Mouse (Mus musculus) left cerebral cortex, postnatal 25 days (tissue): ENCODE results near the gene Slc25a24. TPM values are rescaled to one million over a fixed set of nuclear protein-coding genes. Genes with fewer than 3 reads are reported as not detected.

Experiments used
- DNase-seq, 2 experiments: peaks; one replicate each; pipeline ENCODE4 v3.0.0; 2022; ENCODE audit warnings: low spot score in 2 of 2, mixed read lengths in 1 of 2
- intact Hi-C: fragments of 180-260 bp; cut with DNase I; formaldehyde crosslinking; loops from one replicate; pipeline ENCODE4 v1.15.1; 2025
- total RNA-seq, 2 experiments: library from RNA; stranded (reverse); gene quantifications; 2 replicates each; pipeline ENCODE4 v1.2.3; 2021

The Slc25a24 gene
- 1 to 10 TPM; 3.2 to 3.5 TPM for total RNA-seq

DNA sequence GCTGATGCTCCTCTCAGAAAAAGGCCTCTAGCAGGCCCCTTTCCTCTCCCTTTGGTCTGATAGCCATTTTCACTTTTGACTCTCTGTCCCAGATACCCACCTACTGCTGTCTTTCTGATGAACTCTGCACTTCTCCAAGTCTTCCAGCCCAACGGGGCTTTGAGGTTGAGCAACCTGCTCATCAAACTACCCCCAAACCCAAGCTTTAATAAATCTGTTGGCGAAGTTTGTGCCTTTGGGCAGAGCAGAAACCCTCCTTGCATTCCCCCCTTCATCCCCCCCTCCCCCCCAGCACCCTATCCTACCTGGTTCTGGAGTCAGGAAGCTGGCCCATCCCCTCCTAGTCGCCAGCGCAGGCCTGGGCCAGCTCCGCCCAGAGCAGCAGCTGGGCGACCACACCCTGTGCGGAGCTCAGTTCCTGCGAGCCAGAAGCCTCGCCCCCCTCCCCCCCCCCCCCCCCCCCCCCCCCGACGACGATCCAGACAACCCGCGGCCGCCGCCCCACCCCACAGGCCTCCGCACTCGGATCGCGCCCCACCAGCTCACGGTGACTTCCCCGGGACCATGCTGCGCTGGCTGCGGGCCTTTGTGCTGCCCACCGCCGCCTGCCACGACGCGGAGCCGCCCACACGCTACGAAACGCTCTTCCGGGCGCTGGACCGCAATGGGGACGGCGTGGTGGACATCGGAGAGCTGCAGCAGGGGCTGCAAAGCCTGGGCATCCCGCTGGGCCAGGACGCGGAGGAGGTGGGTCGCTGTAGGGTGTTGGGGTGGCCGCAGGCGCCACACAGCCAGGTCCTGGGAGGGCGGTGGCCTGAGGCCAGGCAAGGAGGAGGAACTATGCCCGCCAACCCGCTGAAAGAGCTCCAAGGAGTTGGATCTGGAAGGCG, at the start of gene Slc25a24:
Gene Slc25a24, plus strand, starts transcription at position 509 of the 890 bp plus-strand sequence.
- peak; percentile 13 to 22 for DNase-seq
- intact Hi-C loops, result no loop called here

DNA sequence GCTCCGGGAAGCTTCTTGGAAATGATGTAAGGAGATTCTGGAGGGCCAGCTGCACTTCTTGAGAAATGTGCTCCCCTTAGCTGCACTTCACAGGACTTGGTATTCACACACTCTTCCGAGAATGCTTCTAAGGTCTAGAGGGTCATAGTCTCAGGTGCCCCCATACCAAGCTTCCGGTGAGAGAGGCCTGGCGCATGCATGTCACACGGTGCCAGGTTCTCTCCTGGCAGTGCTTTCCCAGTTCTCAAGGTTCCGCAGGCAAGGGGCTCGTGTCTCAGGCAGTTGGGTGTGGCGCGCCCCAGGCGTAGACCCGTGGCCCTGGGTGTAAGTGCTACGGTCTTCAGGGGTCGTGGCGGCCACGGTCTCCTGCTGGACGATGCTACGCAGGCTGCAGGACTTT, 42.8 kb upstream of the Slc25a24 start, which contains the start of gene Slc25a54:
Gene Slc25a54, plus strand, starts transcription at position 301 of the 400 bp plus-strand sequence.
- intact Hi-C loops, result no loop called here
- DNase-seq, result no peak

GRCm38 (mm10) chr3:109084418-109084817, 38.5 kb upstream of the Slc25a24 start:
- intact Hi-C loops, result no loop called here
- no peak for DNase-seq

GRCm38 (mm10) chr3:109088460-109088859, 34.5 kb upstream of the Slc25a24 start:
- DNase-seq, result no peak
- intact Hi-C loops, result no loop called here

GRCm38 (mm10) chr3:109104702-109105101, 18.2 kb upstream of the Slc25a24 start:
- peak in 1 of 2 experiments; percentile 8 for DNase-seq
- intact Hi-C loops, result no loop called here

DNA sequence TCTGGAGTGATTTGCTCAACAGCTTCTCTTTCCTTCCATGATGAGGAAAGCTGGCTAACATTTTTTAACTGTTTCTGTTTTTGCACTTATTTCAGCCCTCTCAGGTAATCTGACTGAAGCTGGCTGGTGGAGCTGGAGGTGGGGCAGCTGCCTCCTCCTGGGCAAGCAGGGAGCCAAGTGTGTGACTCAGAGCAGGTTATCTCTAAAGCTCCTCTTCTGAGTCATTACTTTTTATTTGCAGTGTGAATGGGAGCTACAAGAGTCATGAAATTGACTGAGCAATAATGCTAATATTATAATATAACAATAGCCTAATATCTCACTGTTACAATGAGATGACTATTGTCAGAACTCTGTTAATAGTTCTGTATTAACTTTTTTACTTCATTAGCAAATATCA, 5.8 kb upstream of the Slc25a24 start:
- no peak for DNase-seq
- intact Hi-C loops, result no loop called here

DNA sequence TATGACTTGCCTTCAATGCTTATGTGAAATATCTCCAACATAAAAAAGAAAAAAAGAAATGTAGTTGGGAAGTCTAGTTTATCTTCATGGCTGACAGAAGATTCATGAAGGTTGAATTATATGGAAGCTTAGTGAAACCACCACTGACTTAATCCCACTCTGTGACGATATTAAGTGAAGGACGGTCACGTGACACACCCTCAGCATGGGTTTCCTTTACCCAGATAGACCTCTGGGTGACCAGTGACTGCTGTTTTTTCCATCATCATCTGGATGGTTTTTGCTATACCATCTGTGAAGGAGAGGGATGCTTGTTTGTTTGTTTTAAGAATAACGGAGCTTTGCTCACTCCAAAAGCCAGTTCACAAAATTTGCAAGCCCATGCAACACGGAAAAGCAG, 3.4 kb upstream of the Slc25a24 start:
- intact Hi-C loops, result no loop called here

GRCm38 (mm10) chr3:109119973-109120372, 3.0 kb upstream of the Slc25a24 start:
- intact Hi-C loops, result no loop called here
- no peak for DNase-seq

More for the DNA sequence above, 3.4 kb upstream of the Slc25a24 start:
- no peak for DNase-seq

GRCm38 (mm10) chr3:109123531-109123981, 607 bp downstream of the Slc25a24 start:
- no peak for DNase-seq
- intact Hi-C loops, result no loop called here

GRCm38 (mm10) chr3:109124091-109124490, 1.1 kb downstream of the Slc25a24 start:
- DNase-seq, result no peak
- intact Hi-C loops, result no loop called here

DNA sequence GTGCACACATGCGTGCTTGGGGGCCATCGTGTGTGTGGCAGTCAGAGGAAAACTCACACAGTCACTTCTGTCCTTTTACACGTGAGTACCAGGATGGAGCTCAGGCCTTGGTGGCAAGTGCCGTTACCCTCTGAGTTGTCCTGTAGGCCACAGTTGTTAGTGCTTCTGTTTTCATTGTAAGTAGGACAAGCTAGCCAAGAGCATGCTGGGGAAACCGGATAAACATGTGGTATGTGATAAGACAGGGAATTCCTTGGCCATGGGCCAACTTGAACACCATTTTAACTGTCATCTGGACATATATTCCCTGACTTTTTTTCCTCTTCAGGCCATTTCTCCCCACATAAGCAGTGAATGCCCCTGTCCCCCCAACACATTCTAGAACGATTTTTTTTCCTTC, 2.6 kb downstream of the Slc25a24 start:
- no peak for DNase-seq
- intact Hi-C loops, result no loop called here

DNA sequence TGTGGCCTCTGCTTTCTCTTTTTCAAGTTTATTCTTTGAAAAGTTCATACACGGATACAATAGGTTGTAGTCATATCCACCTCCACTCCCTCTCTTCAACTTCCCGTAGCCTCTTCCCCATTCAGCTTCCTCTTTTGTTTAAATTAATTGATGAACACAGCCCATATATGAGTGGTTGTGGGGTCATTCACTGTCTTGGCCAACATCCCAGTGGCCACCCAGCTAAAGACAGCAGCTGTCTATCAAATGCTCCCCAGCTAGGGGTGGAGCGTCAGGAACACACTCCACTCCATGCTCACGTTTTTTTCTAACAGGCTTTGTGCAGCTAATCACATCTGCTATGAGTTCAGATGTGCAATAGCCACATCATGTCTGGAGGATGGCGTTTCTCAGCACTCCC, 6.8 kb downstream of the Slc25a24 start:
- no peak for DNase-seq
- intact Hi-C loops, result no loop called here

GRCm38 (mm10) chr3:109132966-109133365, 10.0 kb downstream of the Slc25a24 start:
- intact Hi-C loops, result no loop called here
- DNase-seq, result no peak

- intact Hi-C loops, result no loop called here
- DNase-seq, result no peak
These were observed 11.1 kb downstream of the Slc25a24 start for GRCm38 (mm10) chr3:109134036-109134435.

DNA sequence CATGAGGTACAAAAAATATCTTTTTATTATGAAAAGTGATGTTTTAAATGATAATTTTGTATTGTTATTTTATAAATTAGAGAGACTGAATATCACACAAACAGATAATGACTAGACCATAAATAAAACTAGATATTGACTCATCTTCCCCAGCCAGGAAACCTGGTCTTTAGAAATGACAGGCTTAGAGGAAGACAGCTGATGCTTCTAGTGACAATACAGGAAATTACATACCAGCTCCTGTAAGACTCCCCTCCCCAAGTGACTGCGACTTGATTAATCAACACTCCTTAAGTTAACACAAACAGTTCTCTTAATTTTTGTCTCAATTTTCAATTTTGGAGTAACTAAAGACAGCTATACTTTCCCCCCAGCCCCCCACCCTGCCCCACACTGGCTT, 12.4 kb downstream of the Slc25a24 start:
- DNase-seq, result no peak
- intact Hi-C loops, result no loop called here

DNA sequence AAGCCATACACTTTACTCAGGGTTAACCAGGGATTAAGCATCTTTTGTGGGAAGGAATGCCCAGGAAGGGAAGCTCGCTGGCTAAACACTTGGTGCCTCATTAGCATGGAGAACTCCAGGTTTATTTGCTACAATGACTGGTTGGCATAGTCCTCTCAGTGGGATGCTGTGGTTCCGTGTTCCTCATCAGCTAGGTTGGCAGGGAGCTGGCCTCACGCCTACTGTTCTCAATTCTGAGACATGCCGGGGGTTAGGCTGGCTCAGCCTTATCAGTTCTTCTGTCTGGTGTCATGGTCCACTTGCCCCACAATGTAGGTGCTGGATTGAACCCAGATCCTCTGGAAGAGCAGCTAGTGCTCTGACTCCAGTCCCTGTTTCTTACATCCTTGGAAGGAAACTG, 29.6 kb downstream of the Slc25a24 start:
- intact Hi-C loops, result no loop called here
- no peak for DNase-seq

- no peak for DNase-seq
- intact Hi-C loops, result no loop called here
These were observed 30.5 kb downstream of the Slc25a24 start for GRCm38 (mm10) chr3:109153410-109153809.

DNA sequence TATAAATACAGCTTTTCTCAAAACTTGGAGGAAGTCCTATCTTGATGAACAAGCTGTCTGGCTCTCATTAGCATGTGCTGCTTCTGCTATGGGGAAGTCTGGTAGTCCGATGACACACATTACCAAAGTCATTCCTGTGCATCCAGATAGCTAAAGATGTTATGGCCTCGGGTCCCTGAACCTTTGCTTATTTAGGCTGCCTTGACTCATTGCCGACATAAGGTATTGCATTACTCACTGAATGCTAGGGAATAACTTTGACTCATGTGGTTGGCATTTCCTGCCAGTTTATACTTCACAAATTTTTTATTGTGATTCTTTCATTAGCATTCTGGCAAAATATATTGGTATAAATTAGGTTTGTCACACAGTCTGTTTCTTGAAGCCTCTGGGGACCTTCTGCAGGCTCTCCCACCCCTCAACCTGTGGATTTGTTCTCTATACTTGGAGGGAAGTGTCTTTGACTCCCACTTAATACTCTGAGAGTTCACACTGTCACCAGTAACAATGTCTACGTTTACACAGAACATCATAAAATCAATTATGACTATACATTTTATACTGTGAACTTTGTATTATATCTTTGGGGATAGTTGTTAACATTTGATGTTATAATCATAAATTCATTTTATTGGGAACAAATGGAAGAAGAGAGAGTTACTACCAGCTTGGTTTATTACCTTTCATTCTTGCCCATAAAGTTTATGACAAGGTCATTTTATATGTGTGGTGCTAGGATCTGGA, 33.1 kb downstream of the Slc25a24 start:
- intact Hi-C loops, result no loop called here

DNA sequence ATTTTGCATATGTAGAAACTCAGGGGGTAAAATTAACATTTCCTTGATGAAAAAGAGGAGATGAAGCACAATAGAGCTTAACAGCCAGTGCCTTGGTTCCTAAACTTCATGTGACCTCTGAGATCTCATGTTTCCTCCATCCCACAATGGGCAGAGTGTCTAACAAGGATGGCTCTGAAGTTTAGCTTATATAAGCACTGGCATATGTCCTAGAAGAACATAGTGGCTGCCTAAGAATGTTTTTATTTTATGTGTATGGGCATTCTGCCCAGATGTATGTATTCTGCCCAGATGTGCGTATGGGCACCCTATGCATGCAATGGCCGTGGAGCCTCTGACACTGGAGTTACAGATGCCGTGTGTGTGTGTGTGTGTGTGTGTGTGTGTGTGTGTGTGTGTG, 34.5 kb downstream of the Slc25a24 start:
- no peak for DNase-seq
- intact Hi-C loops, result no loop called here

More for the DNA sequence above, 33.1 kb downstream of the Slc25a24 start:
- DNase-seq, result no peak

DNA sequence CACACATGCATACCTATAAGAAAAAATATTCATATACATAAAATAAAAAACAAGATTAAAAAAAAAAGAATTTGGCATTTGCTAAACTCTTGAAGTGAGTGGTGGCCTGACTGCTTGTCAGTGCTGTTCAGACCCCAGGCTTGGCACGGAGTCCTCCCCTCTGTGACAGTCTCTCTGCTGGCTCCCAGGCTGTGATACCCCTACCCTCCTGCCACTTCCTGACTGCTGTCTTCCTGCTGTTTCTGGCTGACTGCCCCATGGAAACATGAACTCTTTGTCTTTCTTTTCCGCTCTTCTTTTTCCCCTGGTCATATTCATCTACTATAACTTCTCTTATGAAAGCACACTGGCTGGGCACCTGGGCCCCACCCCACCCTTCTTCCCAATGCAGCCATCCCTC, 41.1 kb downstream of the Slc25a24 start:
- intact Hi-C loops, result no loop called here
- DNase-seq, result no peak

DNA sequence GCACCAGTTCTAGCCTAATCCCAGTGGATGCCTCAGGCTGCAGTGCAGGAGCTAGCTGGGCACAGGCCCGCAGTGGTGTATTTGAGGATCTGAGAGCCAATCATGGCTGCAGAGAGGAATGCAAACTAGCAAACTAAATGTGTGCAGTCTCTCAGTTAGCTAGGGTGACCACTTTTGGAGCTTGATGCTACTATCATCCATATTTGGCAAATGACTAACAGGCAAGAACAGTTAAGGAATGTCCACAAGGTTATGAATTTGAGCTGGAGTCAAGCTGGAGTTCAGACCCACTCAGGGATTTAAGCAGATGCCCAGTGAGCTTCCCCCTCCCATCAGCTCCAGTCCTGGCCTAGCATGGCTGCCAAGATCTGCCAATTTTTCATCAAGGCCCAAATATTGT, 41.7 kb downstream of the Slc25a24 start:
- DNase-seq, result no peak
- intact Hi-C loops, result no loop called here
